Mouse (Mus musculus): Measurements from ENCODE around the gene Dusp8. TPM values are rescaled to one million over a fixed set of nuclear protein-coding genes. Genes with fewer than 3 reads are reported as not detected.
A peak's percentile ranks its signal among the peaks of the same experiment; 100 is the strongest.

The Dusp8 gene
- polyA plus RNA-seq, 2 experiments: 3.5 to 4.1 TPM

DNA sequence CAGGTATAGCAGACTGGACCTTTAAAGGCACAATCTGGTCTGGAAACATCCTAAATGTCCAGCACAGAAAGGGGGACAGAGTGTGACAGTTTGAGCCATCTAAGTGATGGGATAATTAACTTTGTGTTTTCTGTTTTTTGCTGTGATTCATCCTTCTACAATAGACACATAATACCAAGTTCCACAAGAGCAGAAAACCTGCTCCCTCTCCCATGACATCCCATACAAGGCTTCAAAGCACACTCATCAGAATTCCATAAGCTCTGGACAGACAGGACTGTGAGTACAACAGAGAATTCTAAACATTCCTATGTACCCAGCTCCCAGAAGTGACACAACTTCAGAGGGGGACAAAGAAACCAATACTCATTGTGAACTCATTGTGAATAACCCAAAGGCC lies 45.1 kb downstream of the Dusp8 start:
- ATAC-seq (ENCODE audit: low FRiP score, low read depth) (no peak), DNase-seq (ENCODE audit: low spot score) (no peak)
- Histone ChIP-seq H3K27me3 (ENCODE audit: control insufficient read depth, insufficient read depth, low read length) (no peaks in the 10 kb centered on the region), H3K9ac (ENCODE audit: low read depth, low read length, severe bottlenecking) (no peak overlapping the region), H3K27ac (replicated peaks; ENCODE audit: low read depth, low read length) (no peak overlapping the region), H3K9me3 (ENCODE audit: control insufficient read depth, low read length) (no peaks in the 10 kb centered on the region), H3K36me3 (ENCODE audit: control insufficient read depth, insufficient read depth, low read length) (peaks cover 12% of the 10 kb centered on the region), H3K4me1 (ENCODE audit: control insufficient read depth, insufficient read depth, low read length) (no peaks in the 10 kb centered on the region), H3K4me2 (replicated peaks; ENCODE audit: low read depth, low read length, severe bottlenecking) (no peak overlapping the region), H3K4me3 (replicated peaks; ENCODE audit: low read length) (no peak overlapping the region)
- TF ChIP-seq POLR2A (IDR thresholded peaks at IDR 0.05; ENCODE audit: borderline replicate concordance, extremely low read depth, insufficient read depth, insufficient read length): no peak

DNA sequence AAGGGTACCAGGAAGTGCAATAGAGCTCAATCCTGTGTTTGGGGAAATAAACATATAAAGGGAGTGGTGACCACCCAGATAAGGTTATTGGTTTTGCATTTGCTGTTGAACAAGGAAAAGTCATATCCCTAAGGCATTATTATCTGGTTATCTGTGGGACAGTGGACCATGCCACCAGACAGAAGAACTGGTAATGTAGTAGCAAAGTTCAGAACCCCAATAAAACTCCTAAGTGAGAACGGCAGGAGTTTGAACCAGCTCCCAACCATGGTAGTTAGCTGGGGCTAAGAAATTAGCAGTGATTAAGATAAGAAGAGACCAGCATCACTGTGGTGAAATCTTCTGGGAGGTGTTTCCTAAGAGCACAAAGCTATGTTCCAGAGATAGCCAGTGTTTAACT lies 49.7 kb downstream of the Dusp8 start:
- Histone ChIP-seq H3K4me1 (ENCODE audit: control insufficient read depth, insufficient read depth, low read length) (no peaks in the 10 kb centered on the region), H3K27ac (replicated peaks; ENCODE audit: low read depth, low read length) (no peak overlapping the region), H3K27me3 (ENCODE audit: control insufficient read depth, insufficient read depth, low read length) (no peaks in the 10 kb centered on the region), H3K4me3 (replicated peaks; ENCODE audit: low read length) (no peak overlapping the region), H3K4me2 (replicated peaks; ENCODE audit: low read depth, low read length, severe bottlenecking) (no peak overlapping the region), H3K9me3 (ENCODE audit: control insufficient read depth, low read length) (no peaks in the 10 kb centered on the region), H3K36me3 (ENCODE audit: control insufficient read depth, insufficient read depth, low read length) (peaks cover 3% of the 10 kb centered on the region), H3K9ac (ENCODE audit: low read depth, low read length, severe bottlenecking) (no peak overlapping the region)
- TF ChIP-seq POLR2A (IDR thresholded peaks at IDR 0.05; ENCODE audit: borderline replicate concordance, extremely low read depth, insufficient read depth, insufficient read length): no peak
- no peak for DNase-seq (ENCODE audit: low spot score)
- 62% methylated on average over 1 of the region's 1 CpGs for WGBS
- ATAC-seq (ENCODE audit: low FRiP score, low read depth): no peak

DNA sequence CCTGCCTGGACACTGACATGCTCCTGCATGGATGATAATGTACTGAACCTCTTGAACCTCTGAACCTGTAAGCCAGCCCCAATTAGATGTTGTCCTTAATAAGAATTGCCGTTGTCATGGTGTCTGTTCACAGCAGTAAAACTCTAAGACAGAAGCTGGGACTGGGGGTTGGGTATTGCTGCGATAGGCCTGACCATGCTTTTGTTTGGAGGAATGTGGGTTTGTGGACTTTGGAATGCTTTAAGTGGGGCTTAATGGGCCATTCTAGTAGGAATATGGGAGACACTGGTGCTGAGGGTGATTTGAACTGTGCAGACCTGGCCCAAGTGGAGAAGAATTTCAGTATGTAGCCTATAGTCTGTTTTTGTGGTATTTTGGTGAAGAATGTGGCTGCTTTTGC lies 50.3 kb downstream of the Dusp8 start:
- WGBS: 35% methylated on average over 2 of the region's 2 CpGs
- no peak for TF ChIP-seq POLR2A (IDR thresholded peaks at IDR 0.05; ENCODE audit: borderline replicate concordance, extremely low read depth, insufficient read depth, insufficient read length)

DNA sequence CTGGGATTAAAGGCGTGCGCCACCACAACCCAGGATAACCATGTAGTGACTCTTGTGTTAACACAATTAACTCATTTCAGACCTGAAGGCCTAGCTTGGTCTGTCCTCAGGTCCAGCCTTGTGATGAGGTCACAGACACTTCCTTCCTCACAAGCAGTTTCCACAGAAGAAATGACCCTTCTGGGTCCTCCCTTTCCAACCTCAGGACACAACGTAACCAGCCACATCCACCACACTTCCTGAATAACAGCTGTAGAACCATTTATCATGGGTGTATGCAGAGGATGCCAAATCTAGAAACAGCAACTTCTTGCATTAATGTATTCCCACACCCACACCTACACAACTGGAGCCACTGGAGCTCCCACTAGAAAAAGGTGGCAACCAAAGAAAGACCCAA lies 54.9 kb downstream of the Dusp8 start:
- Histone ChIP-seq H3K4me2 (replicated peaks; ENCODE audit: low read depth, low read length, severe bottlenecking) (no peak overlapping the region), H3K27ac (replicated peaks; ENCODE audit: low read depth, low read length) (no peak overlapping the region), H3K4me1 (ENCODE audit: control insufficient read depth, insufficient read depth, low read length) (0 out of 2 replicates have a peak, but pooled peaks cover 2% of the 10 kb centered on the region), H3K27me3 (ENCODE audit: control insufficient read depth, insufficient read depth, low read length) (no peaks in the 10 kb centered on the region), H3K36me3 (ENCODE audit: control insufficient read depth, insufficient read depth, low read length) (no peaks in the 10 kb centered on the region), H3K9me3 (ENCODE audit: control insufficient read depth, low read length) (no peaks in the 10 kb centered on the region), H3K4me3 (replicated peaks; ENCODE audit: low read length) (no peak overlapping the region), H3K9ac (ENCODE audit: low read depth, low read length, severe bottlenecking) (no peak overlapping the region)
- WGBS: 82% methylated on average over 3 of the region's 3 CpGs
- DNase-seq (ENCODE audit: low spot score): no peak
- no peak for TF ChIP-seq POLR2A (IDR thresholded peaks at IDR 0.05; ENCODE audit: borderline replicate concordance, extremely low read depth, insufficient read depth, insufficient read length)
- no peak for ATAC-seq (ENCODE audit: low FRiP score, low read depth)

More for the DNA sequence above, 50.3 kb downstream of the Dusp8 start:
- no peak overlapping the region for H3K4me3 ChIP-seq (replicated peaks; ENCODE audit: low read length)
- no peaks in the 10 kb centered on the region for H3K9me3 ChIP-seq (ENCODE audit: control insufficient read depth, low read length)
- no peaks in the 10 kb centered on the region for H3K4me1 ChIP-seq (ENCODE audit: control insufficient read depth, insufficient read depth, low read length)
- no peak overlapping the region for H3K9ac ChIP-seq (ENCODE audit: low read depth, low read length, severe bottlenecking)
- no peak overlapping the region for H3K27ac ChIP-seq (replicated peaks; ENCODE audit: low read depth, low read length)
- H3K4me2 ChIP-seq (replicated peaks; ENCODE audit: low read depth, low read length, severe bottlenecking): no peak overlapping the region
- H3K27me3 ChIP-seq (ENCODE audit: control insufficient read depth, insufficient read depth, low read length): no peaks in the 10 kb centered on the region
- no peak for DNase-seq (ENCODE audit: low spot score)
- no peak for ATAC-seq (ENCODE audit: low FRiP score, low read depth)
- peaks cover 3% of the 10 kb centered on the region for H3K36me3 ChIP-seq (ENCODE audit: control insufficient read depth, insufficient read depth, low read length)

DNA sequence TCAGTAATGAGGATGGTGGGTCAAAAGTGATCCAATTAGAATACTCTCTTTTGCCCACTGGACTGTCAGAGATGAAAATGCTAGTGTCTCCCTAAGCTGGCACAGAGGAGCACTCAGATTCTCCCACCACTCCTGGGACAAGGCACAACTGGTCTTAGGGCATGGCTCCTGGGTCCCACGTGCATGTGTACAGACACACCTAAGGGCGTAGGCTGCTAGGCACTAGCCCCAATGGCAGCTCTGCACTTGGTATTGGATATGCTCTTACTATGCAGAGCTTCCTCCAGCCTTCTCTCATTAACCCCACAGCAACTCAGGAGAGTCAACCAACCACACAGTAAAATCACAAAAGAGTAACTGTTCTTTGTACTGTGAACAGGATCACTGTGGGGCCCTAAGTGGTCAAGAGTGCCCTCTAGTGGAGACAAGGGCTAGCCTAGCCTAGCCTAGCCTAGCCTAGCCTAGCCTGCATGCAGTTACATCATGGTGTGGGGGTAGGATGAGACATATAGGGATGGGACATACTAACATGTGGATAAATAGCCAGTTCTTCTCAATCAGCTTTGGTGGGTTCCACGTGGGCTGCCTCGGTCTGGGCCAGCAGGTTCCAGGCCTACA lies 58.0 kb downstream of the Dusp8 start:
- no peak for TF ChIP-seq POLR2A (IDR thresholded peaks at IDR 0.05; ENCODE audit: borderline replicate concordance, extremely low read depth, insufficient read depth, insufficient read length)
- DNase-seq (ENCODE audit: low spot score): no peak
- H3K4me1 ChIP-seq (ENCODE audit: control insufficient read depth, insufficient read depth, low read length): peaks cover 7% of the 10 kb centered on the region; the same call in 1 of the 2 replicates
- 69% methylated on average over 4 of the region's 4 CpGs for WGBS
- no peaks in the 10 kb centered on the region for H3K36me3 ChIP-seq (ENCODE audit: control insufficient read depth, insufficient read depth, low read length)
- peak; percentile 55; the same call in 1 of the 2 replicates for ATAC-seq (ENCODE audit: low FRiP score, low read depth)
- H3K9me3 ChIP-seq (ENCODE audit: control insufficient read depth, low read length): no peaks in the 10 kb centered on the region
- no peak overlapping the region for H3K4me3 ChIP-seq (replicated peaks; ENCODE audit: low read length)
- no peak overlapping the region for H3K4me2 ChIP-seq (replicated peaks; ENCODE audit: low read depth, low read length, severe bottlenecking)
- H3K27ac ChIP-seq (replicated peaks; ENCODE audit: low read depth, low read length): no peak overlapping the region
- H3K27me3 ChIP-seq (ENCODE audit: control insufficient read depth, insufficient read depth, low read length): no peaks in the 10 kb centered on the region
- H3K9ac ChIP-seq (ENCODE audit: low read depth, low read length, severe bottlenecking): no peak overlapping the region

Data from limb, embryonic 14.5 days (tissue).